9 mouse cellular contexts compared by ENCODE assay signal in genomic region chr2:31069114-31069445, GRCm38 (mm10).
DNase-seq lines count a peak whose midpoint lies in the region; ATAC-seq and TF ChIP-seq lines count a peak whose summit lies in the region.
"Had no signal": no experiment of that assay in that cellular context is flagged by ENCODE, and none has a peak within 500 bp of the region (broad histone marks: within the 10 kb centered on the region; RNA-seq: fewer than 3 reads in every experiment).

No protein-coding gene starts in this region.

- no peaks in the 10 kb centered on the region for H3K36me3 ChIP-seq in hindbrain, postnatal 0 days (ENCODE audit: insufficient read depth, low read length)
- H3K36me3 ChIP-seq in neural tube, embryonic 13.5 days, result peaks cover 25% of the 10 kb centered on the region

- H3K4me2 ChIP-seq in hindbrain, postnatal 0 days (ENCODE audit: low read depth, low read length), result no peak overlapping the region
- H3K4me2 ChIP-seq in neural tube, embryonic 13.5 days, result no peak overlapping the region

- 61% methylated on average over 4 of the region's 4 CpGs for WGBS in hindbrain, postnatal 0 days
- WGBS in neural tube, embryonic 13.5 days, result 56% methylated on average over 4 of the region's 4 CpGs

- peaks cover 19% of the 10 kb centered on the region for H3K4me1 ChIP-seq in embryonic fibroblast, embryonic 13.5 days (ENCODE audit: control insufficient read depth, insufficient read depth, low read length)
- H3K4me1 ChIP-seq in hindbrain, postnatal 0 days (ENCODE audit: insufficient read depth, low read length), result peaks cover 9% of the 10 kb centered on the region; the same call in 1 of the 2 replicates
- peaks cover 29% of the 10 kb centered on the region for H3K4me1 ChIP-seq in neural tube, embryonic 13.5 days (replicated peaks)

- no peak for DNase-seq in layer of hippocampus, adult 2 months (ENCODE audit: low spot score in 2 of 2)
- no peak for DNase-seq in layer of hippocampus, postnatal 14 days (ENCODE audit: low spot score in 2 of 2)
- no peak for DNase-seq in hindbrain, postnatal 0 days (ENCODE audit: low spot score)
- no peak for DNase-seq in right cerebral cortex, adult 18-20 months
- DNase-seq: lung, adult 18-20 months had no signal

- no peak for ATAC-seq in hindbrain, postnatal 0 days
- 0 out of 2 replicates have a peak, but pooled peaks have one; percentile 41 for ATAC-seq in neural tube, embryonic 13.5 days (ENCODE audit: low read depth)
- no peak for ATAC-seq in granulocyte monocyte progenitor cell, adult 5-6 weeks (replicated peaks; ENCODE audit: poor library complexity, severe bottlenecking)
- ATAC-seq: activated CD4-positive, CD25-positive, alpha-beta regulatory T cell, adult 4 months had no signal

- TF ChIP-seq POLR2A in embryonic fibroblast, embryonic 13.5 days (IDR thresholded peaks at IDR 0.05; ENCODE audit: low read depth, low read length), result no peak

- no peak overlapping the region for H3K4me3 ChIP-seq in layer of hippocampus, adult 2 months
- H3K4me3 ChIP-seq in embryonic fibroblast, embryonic 13.5 days (ENCODE audit: insufficient read depth, low read length), result no peak overlapping the region
- H3K4me3 ChIP-seq in hindbrain, postnatal 0 days (ENCODE audit: low read length), result no peak overlapping the region
- no peak overlapping the region for H3K4me3 ChIP-seq in neural tube, embryonic 13.5 days

- H3K9me3 ChIP-seq in hindbrain, postnatal 0 days (ENCODE audit: low read length), result no peaks in the 10 kb centered on the region
- H3K9me3 ChIP-seq in neural tube, embryonic 13.5 days, result 0 out of 2 replicates have a peak, but pooled peaks cover 2% of the 10 kb centered on the region

- H3K9ac ChIP-seq in hindbrain, postnatal 0 days (replicated peaks; ENCODE audit: low read length), result no peak overlapping the region
- H3K9ac ChIP-seq in neural tube, embryonic 13.5 days, result no peak overlapping the region

- no peak for TF ChIP-seq CTCF in layer of hippocampus, adult 2 months (conservative IDR thresholded peaks at IDR 0.05)
- TF ChIP-seq CTCF in embryonic fibroblast, embryonic 13.5 days (IDR thresholded peaks at IDR 0.05; ENCODE audit: borderline replicate concordance, insufficient read depth, low read length), result no peak
- TF ChIP-seq CTCF in hindbrain, postnatal 0 days (IDR thresholded peaks at IDR 0.05; ENCODE audit: low read depth), result no peak

- H3K27me3 ChIP-seq in hindbrain, postnatal 0 days (ENCODE audit: insufficient read depth, low read length), result no peaks in the 10 kb centered on the region
- no peaks in the 10 kb centered on the region for H3K27me3 ChIP-seq in neural tube, embryonic 13.5 days

- peak overlapping the region; percentile 88 for H3K27ac ChIP-seq in layer of hippocampus, adult 2 months
- H3K27ac ChIP-seq in embryonic fibroblast, embryonic 13.5 days (ENCODE audit: insufficient read depth, low read length), result peak overlapping the region; percentile 92
- peak overlapping the region; percentile 77 for H3K27ac ChIP-seq in hindbrain, postnatal 0 days
- peak overlapping the region; percentile 89 for H3K27ac ChIP-seq in neural tube, embryonic 13.5 days (replicated peaks)
